Mouse (Mus musculus): ENCODE measurements around the gene Nr2c1. TPM values are rescaled to one million over a fixed set of nuclear protein-coding genes. Genes with fewer than 3 reads are reported as not detected.

Nr2c1 gene
- polyA plus RNA-seq, 1 experiment from 2014 or later: 12.1 TPM

Other genes with a start within 250 kb of the Nr2c1 start
- gene Vezt, start 112.2 kb upstream of the Nr2c1 start, polyA plus RNA-seq (2014; fragmentation: Nextera tagmentation; extraction: Ambion mirVana): 43.4 and 46.5 TPM in 2 replicates
- gene Fgd6, start 112.0 kb upstream of the Nr2c1 start, polyA plus RNA-seq (2014; fragmentation: Nextera tagmentation; extraction: Ambion mirVana): 5.3 and 6.4 TPM in 2 replicates
- gene Ndufa12, start 50.7 kb downstream of the Nr2c1 start, polyA plus RNA-seq (2014; fragmentation: Nextera tagmentation; extraction: Ambion mirVana): 464 and 476 TPM in 2 replicates
- gene Gm4792, start 150.7 kb downstream of the Nr2c1 start, polyA plus RNA-seq (2014; fragmentation: Nextera tagmentation; extraction: Ambion mirVana): 0.42 TPM in 1 of 2 replicates, not detected in the other
- gene Tmcc3, start 163.9 kb downstream of the Nr2c1 start, polyA plus RNA-seq (2014; fragmentation: Nextera tagmentation; extraction: Ambion mirVana): 4.8 and 6.1 TPM in 2 replicates